Mouse (Mus musculus): Measurements from ENCODE around the gene Cdca8. TPM values are rescaled to one million over a fixed set of nuclear protein-coding genes. Genes with fewer than 3 reads are reported as not detected.
A peak's percentile ranks its signal among the peaks of the same experiment; 100 is the strongest.
"Not testable (repeated sequence)": the region's sequence is repeated elsewhere in the genome, so short reads cannot be mapped to it uniquely, and the experiment has no call there.

Cdca8 gene
- 176 and 180 TPM in 2 replicates for polyA plus RNA-seq (2016; fragmentation: Nextera tagmentation; extraction: Ambion mirVana)

- H3K4me3 ChIP-seq (replicated peaks), result peak within 1 kb of the TSS; percentile 84
- not testable (repeated sequence) for H3K4me2 ChIP-seq; H3K27ac ChIP-seq; H3K9ac ChIP-seq (replicated peaks); H3K9me3 ChIP-seq; ATAC-seq (ENCODE audit: insufficient number of reproducible peaks, insufficient read depth, low FRiP score, low TSS enrichment, low read depth); H3K27me3 ChIP-seq
- H3K4me1 ChIP-seq (replicated peaks), result peaks cover 20% of the 10 kb centered on the region
- peaks cover 41% of the 10 kb centered on the region for H3K36me3 ChIP-seq
- WGBS, result 93% methylated on average over 4 of the region's 4 CpGs
Observed at GRCm38 (mm10) chr4:124939211-124939610, at the start of gene Cdca8. Cdca8 (minus strand) TSS chr4:124939311.

GRCm38 (mm10) chr4:124988382-124988781 is 49.3 kb upstream of the Cdca8 start:
- Histone ChIP-seq H3K9ac (replicated peaks) (no peak overlapping the region), H3K4me2 (no peak overlapping the region), H3K27ac (no peak overlapping the region), H3K4me1 (replicated peaks) (peaks cover 55% of the 10 kb centered on the region), H3K36me3 (no peaks in the 10 kb centered on the region), H3K9me3 (no peaks in the 10 kb centered on the region), H3K27me3 (peaks cover 98% of the 10 kb centered on the region), H3K4me3 (replicated peaks) (no peak overlapping the region)
- ATAC-seq (ENCODE audit: insufficient number of reproducible peaks, insufficient read depth, low FRiP score, low TSS enrichment, low read depth), result no peak
- WGBS, result 14% methylated on average over 9 of the region's 9 CpGs

- Histone ChIP-seq H3K4me3 (replicated peaks) (no peak overlapping the region), H3K9me3 (no peaks in the 10 kb centered on the region), H3K36me3 (no peaks in the 10 kb centered on the region), H3K9ac (replicated peaks) (no peak overlapping the region), H3K27me3 (peaks cover 98% of the 10 kb centered on the region), H3K4me2 (no peak overlapping the region), H3K4me1 (replicated peaks) (peaks cover 55% of the 10 kb centered on the region), H3K27ac (no peak overlapping the region)
- WGBS, result 3% methylated on average over 10 of the region's 10 CpGs
- no peak for ATAC-seq (ENCODE audit: insufficient number of reproducible peaks, insufficient read depth, low FRiP score, low TSS enrichment, low read depth)
Observed at GRCm38 (mm10) chr4:124987711-124988097, 48.6 kb upstream of the Cdca8 start.

GRCm38 (mm10) chr4:124986739-124987710 is 47.9 kb upstream of the Cdca8 start:
- H3K4me3 ChIP-seq (replicated peaks), result peak overlapping the region; percentile 45
- H3K4me1 ChIP-seq (replicated peaks), result peaks cover 55% of the 10 kb centered on the region
- H3K9ac ChIP-seq (replicated peaks), result peak overlapping the region; percentile 53; the same call in 1 of the 2 replicates
- no peaks in the 10 kb centered on the region for H3K9me3 ChIP-seq
- 3% methylated on average over 46 of the region's 51 CpGs for WGBS
- H3K27ac ChIP-seq, result no peak overlapping the region
- ATAC-seq (ENCODE audit: insufficient number of reproducible peaks, insufficient read depth, low FRiP score, low TSS enrichment, low read depth), result no peak
- H3K36me3 ChIP-seq, result no peaks in the 10 kb centered on the region
- H3K4me2 ChIP-seq, result peak overlapping the region; percentile 60
- peaks cover 100% of the 10 kb centered on the region for H3K27me3 ChIP-seq

GRCm38 (mm10) chr4:124985671-124986602 is 46.8 kb upstream of the Cdca8 start, which contains the start of gene Rspo1:
Rspo1 (plus strand) TSS chr4:124986430.
- no peaks in the 10 kb centered on the region for H3K9me3 ChIP-seq
- peak within 1 kb of the TSS; percentile 53 for H3K9ac ChIP-seq (replicated peaks)
- 1% methylated on average over 47 of the region's 62 CpGs for WGBS
- H3K27me3 ChIP-seq, result peaks cover 100% of the 10 kb centered on the region
- H3K36me3 ChIP-seq, result no peaks in the 10 kb centered on the region
- H3K4me1 ChIP-seq (replicated peaks), result peaks cover 51% of the 10 kb centered on the region
- H3K4me2 ChIP-seq, result peak within 1 kb of the TSS; percentile 60
- ATAC-seq (ENCODE audit: insufficient number of reproducible peaks, insufficient read depth, low FRiP score, low TSS enrichment, low read depth), result no peak
- peak within 1 kb of the TSS; percentile 45 for H3K4me3 ChIP-seq (replicated peaks)
- H3K27ac ChIP-seq, result no peak within 1 kb of the TSS

- H3K36me3 ChIP-seq, result no peaks in the 10 kb centered on the region
- H3K4me1 ChIP-seq (replicated peaks), result peaks cover 44% of the 10 kb centered on the region
- WGBS, result 7% methylated on average over 18 of the region's 18 CpGs
- H3K4me3 ChIP-seq (replicated peaks), result peak overlapping the region; percentile 12; the same call in 1 of the 2 replicates
- H3K27ac ChIP-seq, result no peak overlapping the region
- H3K27me3 ChIP-seq, result peaks cover 99% of the 10 kb centered on the region
- no peak overlapping the region; the same call in 1 of the 2 replicates for H3K9ac ChIP-seq (replicated peaks)
- ATAC-seq (ENCODE audit: insufficient number of reproducible peaks, insufficient read depth, low FRiP score, low TSS enrichment, low read depth), result no peak
- H3K4me2 ChIP-seq, result peak overlapping the region; percentile 15; the same call in 1 of the 2 replicates
- H3K9me3 ChIP-seq, result no peaks in the 10 kb centered on the region
Observed at GRCm38 (mm10) chr4:124984871-124985670, 46.0 kb upstream of the Cdca8 start.

GRCm38 (mm10) chr4:124983893-124984526 is 44.9 kb upstream of the Cdca8 start:
- 13% methylated on average over 9 of the region's 9 CpGs for WGBS

GRCm38 (mm10) chr4:124978201-124978600 is 39.1 kb upstream of the Cdca8 start:
- 28% methylated on average over 5 of the region's 5 CpGs for WGBS
- no peak for ATAC-seq (ENCODE audit: insufficient number of reproducible peaks, insufficient read depth, low FRiP score, low TSS enrichment, low read depth)
- Histone ChIP-seq H3K4me3 (replicated peaks) (no peak overlapping the region), H3K9me3 (no peaks in the 10 kb centered on the region), H3K4me2 (no peak overlapping the region), H3K4me1 (replicated peaks) (no peaks in the 10 kb centered on the region; the same call in 1 of the 2 replicates), H3K27ac (no peak overlapping the region), H3K36me3 (no peaks in the 10 kb centered on the region), H3K27me3 (peaks cover 86% of the 10 kb centered on the region), H3K9ac (replicated peaks) (no peak overlapping the region)

More at GRCm38 (mm10) chr4:124983893-124984526, 44.9 kb upstream of the Cdca8 start:
- no peak for ATAC-seq (ENCODE audit: insufficient number of reproducible peaks, insufficient read depth, low FRiP score, low TSS enrichment, low read depth)
- H3K9me3 ChIP-seq, result no peaks in the 10 kb centered on the region
- peaks cover 97% of the 10 kb centered on the region for H3K27me3 ChIP-seq
- no peaks in the 10 kb centered on the region for H3K36me3 ChIP-seq
- H3K4me1 ChIP-seq (replicated peaks), result peaks cover 35% of the 10 kb centered on the region
- no peak overlapping the region for H3K4me2 ChIP-seq
- H3K4me3 ChIP-seq (replicated peaks), result no peak overlapping the region
- H3K9ac ChIP-seq (replicated peaks), result no peak overlapping the region
- no peak overlapping the region for H3K27ac ChIP-seq

- Histone ChIP-seq H3K27ac (no peak overlapping the region), H3K9me3 (no peaks in the 10 kb centered on the region), H3K36me3 (no peaks in the 10 kb centered on the region), H3K27me3 (peaks cover 86% of the 10 kb centered on the region), H3K4me3 (replicated peaks) (no peak overlapping the region), H3K4me1 (replicated peaks) (peaks cover 42% of the 10 kb centered on the region), H3K9ac (replicated peaks) (no peak overlapping the region), H3K4me2 (no peak overlapping the region)
- WGBS, result 74% methylated on average over 2 of the region's 2 CpGs
- ATAC-seq (ENCODE audit: insufficient number of reproducible peaks, insufficient read depth, low FRiP score, low TSS enrichment, low read depth), result no peak
Observed at GRCm38 (mm10) chr4:124973296-124973695, 34.2 kb upstream of the Cdca8 start.

GRCm38 (mm10) chr4:124972316-124972715 is 33.2 kb upstream of the Cdca8 start:
- H3K27me3 ChIP-seq, result peaks cover 85% of the 10 kb centered on the region
- no peak overlapping the region for H3K4me2 ChIP-seq
- ATAC-seq (ENCODE audit: insufficient number of reproducible peaks, insufficient read depth, low FRiP score, low TSS enrichment, low read depth), result no peak
- H3K9ac ChIP-seq (replicated peaks), result no peak overlapping the region
- no peaks in the 10 kb centered on the region for H3K36me3 ChIP-seq
- peaks cover 43% of the 10 kb centered on the region for H3K4me1 ChIP-seq (replicated peaks)
- no peak overlapping the region for H3K27ac ChIP-seq
- 14% methylated on average over 9 of the region's 9 CpGs for WGBS
- no peaks in the 10 kb centered on the region for H3K9me3 ChIP-seq
- H3K4me3 ChIP-seq (replicated peaks), result no peak overlapping the region

Measured in limb, embryonic 12.5 days (tissue).